Mouse (Mus musculus) kidney, adult 9 months (tissue): Measurements from ENCODE around the gene Jag2.
A peak's percentile ranks its signal among the peaks of the same experiment; 100 is the strongest.

Experiments
- DNase-seq: peaks from one replicate; pipeline ENCODE4 v3.0.0; 2022

Gene Jag2

GRCm38 (mm10) chr12:112898351-112898750 lies 31.2 kb downstream of the Jag2 start:
- DNase-seq, result no peak

- DNase-seq, result peak; percentile 51
Measured at GRCm38 (mm10) chr12:112897522-112898212, 31.9 kb downstream of the Jag2 start.

- DNase-seq, result peak; percentile 32
Measured at GRCm38 (mm10) chr12:112894969-112895368, 34.6 kb downstream of the Jag2 start.

- no peak for DNase-seq
Measured at GRCm38 (mm10) chr12:112894303-112894884, 35.2 kb downstream of the Jag2 start.

GRCm38 (mm10) chr12:112885465-112885864 lies 44.1 kb downstream of the Jag2 start:
- DNase-seq, result no peak

GRCm38 (mm10) chr12:112881301-112881815 lies 48.2 kb downstream of the Jag2 start:
- DNase-seq, result no peak

- no peak for DNase-seq
Measured at GRCm38 (mm10) chr12:112880661-112881060, 48.9 kb downstream of the Jag2 start.

- DNase-seq, result no peak
Measured at GRCm38 (mm10) chr12:112879731-112880130, 49.8 kb downstream of the Jag2 start.

- no peak for DNase-seq
Measured at GRCm38 (mm10) chr12:112877607-112878020, 52.0 kb downstream of the Jag2 start.

GRCm38 (mm10) chr12:112877073-112877576 lies 52.5 kb downstream of the Jag2 start:
- DNase-seq, result no peak

- DNase-seq, result peak; percentile 81
Measured at GRCm38 (mm10) chr12:112876332-112877072, 53.1 kb downstream of the Jag2 start.

GRCm38 (mm10) chr12:112875225-112876013 lies 54.2 kb downstream of the Jag2 start:
- DNase-seq, result peak; percentile 91

- no peak for DNase-seq
Measured at GRCm38 (mm10) chr12:112874199-112874598, 55.4 kb downstream of the Jag2 start.

- peak; percentile 66 for DNase-seq
Measured at GRCm38 (mm10) chr12:112873452-112874190, 56.0 kb downstream of the Jag2 start.

GRCm38 (mm10) chr12:112872991-112873390 lies 56.6 kb downstream of the Jag2 start:
- no peak for DNase-seq

GRCm38 (mm10) chr12:112871272-112871671 lies 58.3 kb downstream of the Jag2 start:
- no peak for DNase-seq

GRCm38 (mm10) chr12:112870775-112871174 lies 58.8 kb downstream of the Jag2 start:
- DNase-seq, result no peak

- DNase-seq, result no peak
Measured at GRCm38 (mm10) chr12:112869783-112870204, 59.8 kb downstream of the Jag2 start.

- DNase-seq, result no peak
Measured at GRCm38 (mm10) chr12:112868178-112869087, 61.1 kb downstream of the Jag2 start, which contains the start of gene Gpr132. TSS of gene Gpr132 (minus strand) at chr12:112868228.

GRCm38 (mm10) chr12:112867106-112867674 lies 62.4 kb downstream of the Jag2 start:
- DNase-seq, result no peak
